Mouse (Mus musculus) frontal cortex, adult (tissue): Measurements from ENCODE around the gene Ngfr.

Source experiments
- ATAC-seq: cut with Nextera tagmentation; 2 replicates; pipeline ENCODE4 v1.9.2; 2017; ENCODE audit warnings: mild to moderate bottlenecking, moderate library complexity, mixed read lengths; ENCODE audit not compliant: low TSS enrichment

Ngfr gene

DNA sequence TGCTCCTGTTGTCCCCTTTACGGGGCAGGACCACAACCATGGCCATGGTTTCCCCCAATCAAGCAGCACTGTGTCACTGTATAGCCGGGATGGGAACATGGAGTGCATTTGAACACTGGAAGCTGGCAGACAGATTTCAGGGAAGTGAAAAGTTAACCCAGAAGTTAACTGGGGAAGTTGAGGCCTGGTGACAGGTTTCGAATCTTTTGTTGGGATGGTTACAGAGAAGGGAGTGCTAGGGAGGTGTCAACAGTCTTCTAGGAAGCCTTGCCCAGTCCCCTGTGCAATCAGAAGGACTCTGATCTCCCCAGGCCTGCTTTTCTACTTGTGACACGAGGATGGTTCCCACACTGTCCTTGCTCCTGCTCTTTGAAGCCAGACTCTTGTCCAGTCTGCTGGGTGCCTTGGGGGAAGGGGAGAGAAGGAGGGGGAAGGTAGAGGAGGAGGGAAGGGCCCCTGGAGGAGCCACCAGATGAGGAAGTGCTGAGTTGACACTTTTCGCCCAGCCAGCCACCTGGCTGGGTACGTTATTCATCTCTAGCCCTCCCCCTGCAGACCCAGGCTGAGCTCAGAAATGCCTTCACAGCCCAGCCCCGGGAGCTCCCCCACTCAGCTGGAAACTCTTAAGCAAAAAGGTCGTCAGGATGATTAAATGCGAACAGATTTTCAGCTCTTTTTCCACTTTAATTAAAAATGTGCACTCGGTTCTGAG is 8.1 kb upstream of the Ngfr start:
- no peak for ATAC-seq

- ATAC-seq = no peak
These were observed 7.2 kb upstream of the Ngfr start for GRCm38 (mm10) chr11:95594686-95595212.

- no peak for ATAC-seq
These were observed 6.0 kb upstream of the Ngfr start for GRCm38 (mm10) chr11:95593501-95593900.

DNA sequence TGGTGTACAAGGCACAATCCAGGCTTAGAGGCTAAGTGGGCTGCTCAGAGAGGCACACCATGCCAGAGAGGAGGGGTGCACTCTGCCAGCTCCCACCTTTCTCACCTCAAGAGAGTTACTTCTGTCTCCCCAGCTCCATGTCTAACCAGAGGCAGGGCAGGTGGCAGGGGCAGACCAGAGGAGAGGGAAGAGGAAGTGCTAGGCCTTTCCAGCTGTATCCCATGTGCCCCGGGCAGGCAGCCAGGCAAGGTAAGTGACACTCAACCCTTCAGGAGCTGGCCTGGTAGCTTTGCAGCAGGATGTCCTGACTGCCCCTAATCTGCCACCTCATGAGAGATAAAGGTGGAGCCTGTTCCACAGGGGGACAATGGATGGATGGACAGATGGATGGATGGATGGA is 5.2 kb upstream of the Ngfr start:
- no peak for ATAC-seq

- no peak for ATAC-seq
These were observed 1.7 kb upstream of the Ngfr start for GRCm38 (mm10) chr11:95589195-95589594.

DNA sequence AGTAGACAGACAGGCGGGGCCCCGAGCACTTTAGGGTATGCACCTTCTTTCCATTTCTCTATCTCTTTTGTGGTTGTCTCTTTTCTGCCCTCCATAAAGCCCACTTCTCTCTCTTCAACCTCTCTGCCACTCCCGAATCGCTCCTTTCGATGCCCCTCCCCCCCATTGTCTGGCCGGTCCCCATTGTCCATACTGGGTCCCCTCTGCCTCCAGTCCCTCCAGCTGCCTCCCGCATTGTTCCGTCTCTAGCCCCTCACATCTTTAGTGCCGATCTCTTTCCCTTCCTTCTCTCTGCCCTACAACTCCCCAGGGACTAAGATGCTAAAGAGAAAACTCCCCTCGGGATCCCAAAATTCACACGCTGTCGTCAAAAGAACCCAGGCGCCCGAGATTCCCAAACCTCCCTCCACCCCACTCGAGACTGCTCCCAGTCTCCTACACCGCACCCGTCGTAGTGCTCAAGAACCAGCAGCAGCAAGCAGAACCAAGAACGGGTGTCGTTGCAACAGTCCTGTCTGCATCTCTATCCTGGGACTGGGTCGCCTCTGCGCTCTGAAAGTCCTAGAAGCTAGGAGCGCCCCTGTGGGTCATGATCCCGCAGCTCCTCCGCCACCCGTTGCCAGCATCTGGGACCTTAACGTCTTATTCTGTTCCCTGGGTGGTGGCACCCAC is 648 bp downstream of the Ngfr start:
- ATAC-seq = no peak

DNA sequence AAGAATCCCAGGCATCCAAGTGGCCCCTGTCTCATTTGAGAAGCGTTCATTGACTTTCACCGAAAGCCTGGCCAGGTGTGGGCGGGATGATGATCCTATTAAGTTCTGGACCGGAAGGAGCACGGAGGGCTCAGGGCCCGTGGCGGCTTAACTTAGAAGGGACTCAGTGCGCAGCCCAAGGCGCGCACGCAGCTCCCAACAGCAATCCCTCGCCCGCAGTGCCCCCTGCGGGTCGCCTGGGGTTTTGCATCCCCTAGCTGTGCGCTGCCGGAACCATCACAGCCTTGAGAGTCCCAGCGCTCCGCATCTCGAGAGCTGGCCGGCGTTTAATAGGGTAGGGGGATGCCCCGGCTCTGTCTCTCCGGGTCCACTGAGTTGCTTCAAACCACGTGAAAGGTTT is 1.4 kb downstream of the Ngfr start:
- peak; percentile 78 for ATAC-seq

GRCm38 (mm10) chr11:95585684-95586083 is 1.9 kb downstream of the Ngfr start:
- ATAC-seq = no peak

GRCm38 (mm10) chr11:95585281-95585680 is 2.3 kb downstream of the Ngfr start:
- ATAC-seq = no peak

- ATAC-seq = no peak
These were observed 2.9 kb downstream of the Ngfr start for GRCm38 (mm10) chr11:95584651-95585050.

- no peak for ATAC-seq
These were observed 4.1 kb downstream of the Ngfr start for GRCm38 (mm10) chr11:95583396-95583795.

DNA sequence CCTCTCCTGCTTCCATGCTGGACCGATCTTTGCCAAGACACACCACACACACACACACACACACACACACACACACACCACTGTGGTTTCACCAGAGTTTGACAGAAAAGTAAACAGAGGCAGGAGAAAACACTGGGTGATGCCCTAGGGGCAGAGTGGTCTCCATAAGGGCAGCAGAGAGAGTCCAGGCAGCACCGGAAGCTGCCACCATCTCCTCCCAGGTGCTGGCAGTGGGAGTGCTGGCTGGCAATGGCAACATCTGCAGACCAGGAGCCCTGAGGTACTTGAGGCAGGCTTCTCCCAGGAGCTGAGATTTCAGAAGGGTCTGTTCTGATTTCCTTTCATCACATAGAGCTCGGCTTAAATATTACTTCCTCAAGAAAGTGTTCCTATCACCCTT is 5.3 kb downstream of the Ngfr start:
- ATAC-seq = no peak

GRCm38 (mm10) chr11:95579455-95579854 is 8.1 kb downstream of the Ngfr start:
- ATAC-seq = no peak

DNA sequence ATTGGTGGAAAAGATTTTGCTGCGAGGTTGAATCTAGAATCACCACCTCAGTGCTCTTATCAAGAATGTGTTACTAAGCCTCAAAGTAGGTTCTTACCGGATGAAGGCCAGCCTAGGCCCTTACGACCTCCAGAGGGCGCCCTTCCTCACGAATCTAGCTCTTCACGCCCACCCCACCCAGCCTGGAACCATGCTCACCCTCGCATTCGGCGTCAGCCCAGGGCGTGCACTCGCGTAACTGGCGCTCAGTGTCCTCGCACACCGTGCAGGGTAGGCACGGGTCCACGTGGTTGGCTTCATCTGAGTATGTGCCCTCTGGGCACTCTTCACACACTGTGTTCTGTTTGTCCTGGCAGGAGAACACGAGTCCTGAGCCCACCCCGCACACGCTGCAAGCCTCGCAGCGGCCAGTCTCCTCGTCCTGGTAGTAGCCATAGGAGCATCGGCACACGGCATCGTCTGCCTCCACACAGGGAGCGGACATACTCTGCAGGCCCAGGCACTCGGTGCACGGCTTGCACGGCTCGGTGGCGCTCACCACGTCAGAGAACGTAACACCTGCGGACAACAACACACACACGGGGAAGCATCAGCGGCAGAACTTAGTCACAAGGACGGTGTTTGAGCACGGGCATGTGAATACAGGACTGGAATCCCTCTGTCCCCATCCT is 9.6 kb downstream of the Ngfr start:
- 0 out of 2 replicates have a peak, but pooled peaks have one; percentile 41 for ATAC-seq

DNA sequence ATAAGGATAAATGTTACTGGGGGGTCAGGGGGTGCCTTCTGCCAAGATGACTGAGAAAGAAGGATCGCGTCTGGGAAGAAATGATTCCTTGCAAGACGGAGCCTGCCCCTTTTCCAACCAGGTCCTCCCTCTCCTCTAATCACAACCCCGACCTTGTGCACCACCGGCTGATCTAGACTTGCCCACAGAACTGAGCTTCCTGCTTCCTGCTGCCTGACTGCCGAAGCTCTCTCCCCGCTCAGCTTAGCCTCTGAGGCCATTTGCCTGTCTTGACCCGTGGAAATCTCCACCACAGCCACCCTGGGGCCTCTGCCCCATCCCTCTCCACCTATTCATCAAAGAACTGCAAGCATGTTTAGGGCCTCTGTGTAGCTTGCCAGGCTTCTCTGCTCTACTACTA is 11.2 kb downstream of the Ngfr start:
- ATAC-seq = no peak

- no peak for ATAC-seq
These were observed 11.7 kb downstream of the Ngfr start for GRCm38 (mm10) chr11:95575791-95576190.

GRCm38 (mm10) chr11:95574786-95575334 is 12.7 kb downstream of the Ngfr start:
- ATAC-seq = no peak

DNA sequence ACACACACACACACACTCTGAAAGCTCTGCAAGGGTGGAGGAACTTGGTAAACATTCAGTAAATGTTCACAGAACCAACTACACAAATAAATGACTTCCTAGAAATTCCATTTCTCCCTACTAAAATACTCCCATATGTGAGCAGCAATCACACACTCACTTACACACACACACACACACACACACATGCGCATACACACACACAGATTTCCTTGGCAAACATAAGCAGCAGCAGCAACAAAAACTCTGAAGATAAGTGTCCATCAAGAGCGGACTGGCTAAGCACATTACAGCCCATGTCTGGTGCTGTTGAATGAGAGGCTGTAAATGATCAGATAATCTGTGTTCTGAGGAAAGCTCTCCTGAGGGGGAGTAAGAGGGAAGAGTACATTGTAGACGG is 15.3 kb downstream of the Ngfr start:
- no peak for ATAC-seq

DNA sequence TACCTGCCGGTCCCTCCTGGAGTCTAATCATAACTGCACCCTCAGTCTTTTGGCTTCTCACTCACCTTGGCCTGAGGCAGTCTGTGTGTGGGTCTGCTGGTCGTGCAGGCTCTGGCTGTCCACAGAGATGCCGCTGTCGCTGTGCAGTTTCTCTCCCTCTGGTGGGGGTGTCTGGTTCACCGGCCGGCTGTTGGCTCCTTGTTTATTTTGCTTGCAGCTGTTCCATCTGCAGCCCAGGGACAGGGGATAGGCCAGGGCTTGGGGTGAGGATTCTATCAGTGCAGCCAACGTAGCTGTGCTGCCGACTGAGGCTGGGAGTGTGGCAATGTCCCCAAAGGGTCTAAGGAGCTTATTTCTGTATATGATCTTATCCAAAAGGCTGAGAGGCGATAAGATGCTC is 15.8 kb downstream of the Ngfr start:
- ATAC-seq = no peak

- no peak for ATAC-seq
These were observed 16.5 kb downstream of the Ngfr start for GRCm38 (mm10) chr11:95570827-95571619.

DNA sequence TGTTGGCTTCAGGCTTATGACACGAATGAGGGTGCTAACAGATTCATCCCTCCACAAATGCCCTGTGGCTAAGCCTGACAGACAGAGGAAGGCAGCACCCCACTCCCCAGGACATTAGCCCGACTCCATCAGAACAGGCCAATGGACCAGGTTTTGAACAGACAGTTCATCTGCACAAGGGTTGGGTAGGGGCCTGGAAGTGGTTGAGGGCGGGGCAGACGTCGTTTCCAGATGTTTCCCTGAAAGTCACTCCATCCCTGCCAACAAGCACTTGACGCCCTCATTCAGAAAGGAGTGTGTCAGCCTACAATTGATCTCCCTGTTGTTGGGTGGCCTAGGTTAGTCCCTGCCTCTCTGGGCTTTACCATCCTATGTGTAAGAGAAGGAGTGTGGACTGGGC is 17.6 kb downstream of the Ngfr start:
- no peak for ATAC-seq
